Mouse (Mus musculus) intestine, embryonic 15.5 days (tissue): ENCODE results near the gene Ugdh. TPM values are rescaled to one million over a fixed set of nuclear protein-coding genes. Genes with fewer than 3 reads are reported as not detected.

ENCODE experiments used
- ATAC-seq: fragments of 200-750 bp; cut with Nextera tagmentation; 2 replicates; pipeline ENCODE4 v1.8.0; 2017; ENCODE audit warnings: moderate TSS enrichment, moderate library complexity
- H3K27ac ChIP-seq: fragments of 300-500 bp; sonication (generic); 2 replicates; pipeline ENCODE4 v1.5.1; 2015; ENCODE audit warnings: mild to moderate bottlenecking, inconsistent platforms
- H3K27me3 ChIP-seq: fragments of 300-500 bp; sonication (generic); replicated peaks from 2 replicates; pipeline ENCODE4 v1.6.1; 2015; ENCODE audit warnings: inconsistent platforms
- H3K36me3 ChIP-seq: fragments of 300-500 bp; sonication (generic); 2 replicates; pipeline ENCODE4 v1.6.1; 2015; ENCODE audit warnings: inconsistent platforms
- H3K4me1 ChIP-seq: fragments of 300-500 bp; sonication (generic); replicated peaks from 2 replicates; pipeline ENCODE4 v1.6.1; 2015; ENCODE audit warnings: inconsistent platforms
- H3K4me2 ChIP-seq: fragments of 300-500 bp; sonication (generic); replicated peaks from 2 replicates; pipeline ENCODE4 v1.6.1; 2015; ENCODE audit warnings: mild to moderate bottlenecking, inconsistent platforms
- H3K4me3 ChIP-seq: fragments of 300-500 bp; sonication (generic); replicated peaks from 2 replicates; pipeline ENCODE4 v1.5.1; 2015; ENCODE audit warnings: inconsistent platforms
- H3K9ac ChIP-seq: fragments of 300-500 bp; sonication (generic); 2 replicates; pipeline ENCODE4 v1.6.1; 2015; ENCODE audit warnings: inconsistent platforms
- H3K9me3 ChIP-seq: fragments of 300-500 bp; sonication (generic); 2 replicates; pipeline ENCODE4 v1.6.1; 2016; ENCODE audit warnings: inconsistent platforms
- WGBS: fragments of 180-500 bp; shearing (Covaris S2); methylation state at CpG from one replicate; pipeline ENCODE4 v1.1.7; 2015; 5-methylcytosine and 5-hydroxymethylcytosine counted together
- polyA plus RNA-seq: library from polyadenylated mRNA; unstranded; fragments of >200 nt; fragmentation: Nextera tagmentation; extraction: Ambion mirVana; gene quantifications from 2 replicates; pipeline ENCODE4 v1.2.1, GENCODE M21; 2015

Ugdh gene
- polyA plus RNA-seq, 1 experiment from 2014 or later: 200 TPM

DNA sequence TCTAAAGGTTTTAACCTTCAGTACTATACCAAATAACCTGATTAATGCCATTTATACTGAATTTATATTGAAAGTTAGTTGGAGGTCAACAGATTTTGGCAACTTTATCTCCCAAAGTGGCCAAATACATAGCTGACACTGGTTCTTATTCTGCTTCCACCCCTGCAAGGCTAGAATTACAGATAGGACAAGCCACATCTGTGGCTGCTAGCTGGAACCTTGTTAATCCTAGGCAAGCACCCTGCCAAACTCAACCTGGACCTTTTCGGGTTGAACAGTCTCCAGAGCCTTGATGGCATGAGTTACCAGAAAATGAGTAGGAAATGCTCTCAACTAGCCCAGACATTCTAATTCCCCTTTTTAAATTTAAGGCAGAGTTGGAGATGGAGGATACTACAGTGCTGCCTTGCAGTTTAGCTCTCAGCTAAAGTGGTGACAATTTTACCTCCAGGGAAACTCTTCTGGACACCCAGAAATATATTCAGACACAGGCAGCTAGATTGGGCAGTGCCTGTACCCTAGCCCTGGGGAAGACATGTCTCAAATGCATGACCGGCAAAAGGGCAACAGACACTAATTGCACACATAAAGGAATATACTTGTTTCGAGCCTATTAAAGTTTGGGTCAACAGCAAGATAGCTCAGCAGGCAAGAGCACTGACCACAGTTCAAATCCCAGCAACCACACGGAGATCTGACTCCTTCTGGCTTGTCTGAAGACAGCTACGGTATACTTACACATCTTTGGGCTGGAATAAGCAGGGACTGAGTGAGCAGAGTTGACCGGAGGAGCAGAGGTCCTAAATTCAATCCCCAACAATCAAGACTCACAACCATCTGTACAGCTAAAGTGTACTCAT is 48.5 kb downstream of the Ugdh start:
- no peak for ATAC-seq
- no peak overlapping the region for H3K4me2 ChIP-seq
- H3K36me3 ChIP-seq: peaks cover 19% of the 10 kb centered on the region; the same call in 1 of the 2 replicates
- H3K4me3 ChIP-seq: no peak overlapping the region
- H3K9me3 ChIP-seq: no peaks in the 10 kb centered on the region
- 0 out of 2 replicates have a peak overlapping the region, but pooled peaks have one; percentile 17 for H3K27ac ChIP-seq
- H3K4me1 ChIP-seq: peaks cover 9% of the 10 kb centered on the region; the same call in 1 of the 2 replicates
- 77% methylated on average over 6 of the region's 6 CpGs for WGBS
- H3K27me3 ChIP-seq: no peaks in the 10 kb centered on the region
- H3K9ac ChIP-seq: no peak overlapping the region

- no peak overlapping the region for H3K4me3 ChIP-seq
- no peak overlapping the region for H3K4me2 ChIP-seq
- H3K4me1 ChIP-seq: peaks cover 9% of the 10 kb centered on the region; the same call in 1 of the 2 replicates
- 70% methylated on average over 2 of the region's 2 CpGs for WGBS
- H3K36me3 ChIP-seq: peaks cover 19% of the 10 kb centered on the region; the same call in 1 of the 2 replicates
- no peak overlapping the region for H3K9ac ChIP-seq
- H3K27ac ChIP-seq: no peak overlapping the region
- no peaks in the 10 kb centered on the region for H3K27me3 ChIP-seq
- no peak for ATAC-seq
- H3K9me3 ChIP-seq: no peaks in the 10 kb centered on the region
These were observed 50.0 kb downstream of the Ugdh start for GRCm38 (mm10) chr5:65385704-65386103.

- no peak for ATAC-seq
These were observed 61.0 kb downstream of the Ugdh start for GRCm38 (mm10) chr5:65374746-65375145.

DNA sequence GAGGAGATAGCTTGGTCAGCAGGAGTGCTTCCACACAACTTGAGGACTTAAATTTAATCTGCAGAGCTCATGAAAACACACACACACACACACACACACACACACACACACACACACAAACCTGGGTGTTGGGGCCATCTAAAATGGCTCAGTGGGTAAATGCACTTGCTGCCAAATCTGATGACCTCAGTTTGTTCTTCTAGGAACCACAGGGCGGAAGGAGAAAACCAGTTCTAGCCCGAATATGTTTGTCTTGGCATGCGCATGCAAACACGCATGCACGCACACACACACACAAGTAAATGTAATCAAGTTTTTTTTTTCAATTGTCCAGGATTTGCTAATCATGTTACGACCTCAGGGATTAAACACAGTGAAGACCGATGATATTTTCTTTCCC is 64.2 kb downstream of the Ugdh start:
- no peaks in the 10 kb centered on the region for H3K36me3 ChIP-seq
- H3K9ac ChIP-seq: no peak overlapping the region
- no peak overlapping the region for H3K4me2 ChIP-seq
- WGBS: 94% methylated on average over 7 of the region's 7 CpGs
- no peaks in the 10 kb centered on the region for H3K27me3 ChIP-seq
- no peak overlapping the region for H3K27ac ChIP-seq
- no peaks in the 10 kb centered on the region for H3K4me1 ChIP-seq
- ATAC-seq: no peak
- no peak overlapping the region for H3K4me3 ChIP-seq
- H3K9me3 ChIP-seq: no peaks in the 10 kb centered on the region

More at GRCm38 (mm10) chr5:65374746-65375145, 61.0 kb downstream of the Ugdh start:
- H3K27ac ChIP-seq: no peak overlapping the region
- H3K9ac ChIP-seq: no peak overlapping the region
- no peaks in the 10 kb centered on the region for H3K9me3 ChIP-seq
- H3K4me2 ChIP-seq: no peak overlapping the region
- H3K36me3 ChIP-seq: no peaks in the 10 kb centered on the region
- no peaks in the 10 kb centered on the region for H3K4me1 ChIP-seq
- 78% methylated on average over 7 of the region's 7 CpGs for WGBS
- H3K4me3 ChIP-seq: no peak overlapping the region
- H3K27me3 ChIP-seq: no peaks in the 10 kb centered on the region

- no peaks in the 10 kb centered on the region for H3K4me1 ChIP-seq
- no peaks in the 10 kb centered on the region for H3K9me3 ChIP-seq
- H3K4me2 ChIP-seq: no peak overlapping the region
- H3K27ac ChIP-seq: no peak overlapping the region
- 59% methylated on average over 11 of the region's 11 CpGs for WGBS
- no peak overlapping the region for H3K9ac ChIP-seq
- ATAC-seq: no peak
- H3K27me3 ChIP-seq: no peaks in the 10 kb centered on the region
- H3K36me3 ChIP-seq: no peaks in the 10 kb centered on the region
- no peak overlapping the region for H3K4me3 ChIP-seq
These were observed 67.9 kb downstream of the Ugdh start for GRCm38 (mm10) chr5:65367837-65368236.

Other genes with a start within 250 kb of the Ugdh start
- 4.8 and 4.9 TPM in 2 replicates for gene Wdr19, start 236.3 kb downstream of the Ugdh start, polyA plus RNA-seq
- 67.0 and 91.5 TPM in 2 replicates for gene Rfc1, start 100.3 kb downstream of the Ugdh start, polyA plus RNA-seq
- gene Klb, start 87.6 kb downstream of the Ugdh start, polyA plus RNA-seq: 1.7 and 2.6 TPM in 2 replicates
- 1,022 and 1,026 TPM in 2 replicates for gene Rpl9, start 44.5 kb downstream of the Ugdh start, polyA plus RNA-seq
- 51.8 and 58.1 TPM in 2 replicates for gene Lias, start 44.5 kb downstream of the Ugdh start, polyA plus RNA-seq
- not detected in 2 replicates for gene Gm43552, start 56.9 kb upstream of the Ugdh start, polyA plus RNA-seq
- 115 and 124 TPM in 2 replicates for gene Smim14, start 101.2 kb upstream of the Ugdh start, polyA plus RNA-seq
- 150 and 155 TPM in 2 replicates for gene Ube2k, start 101.3 kb upstream of the Ugdh start, polyA plus RNA-seq